Mouse (Mus musculus) CD4-positive naive resting alpha-beta T cell, adult 57 days (primary cell): ENCODE data around the gene F2r. TPM values are rescaled to one million over a fixed set of nuclear protein-coding genes. Genes with fewer than 3 reads are reported as not detected.

ENCODE experiments used
- total RNA-seq: library from RNA; stranded (reverse); gene quantifications from one replicate; pipeline ENCODE4 v1.2.4, GENCODE M21; 2023

F2r gene
- total RNA-seq = 15.5 TPM

GRCm38 (mm10) chr13:95618309-95618712 is at the start of gene F2r:
F2r (minus strand) TSS chr13:95618487.

Other genes with a start within 250 kb of the F2r start
- gene Aggf1, start 243.1 kb downstream of the F2r start, total RNA-seq = 42.7 TPM
- gene Crhbp, start 173.6 kb downstream of the F2r start, total RNA-seq = not detected
- gene S100z, start 139.8 kb downstream of the F2r start, total RNA-seq = not detected
- gene F2rl1, start 93.3 kb downstream of the F2r start, total RNA-seq = 29.4 TPM
- gene F2rl2, start 78.4 kb upstream of the F2r start, total RNA-seq = not detected